Mouse (Mus musculus): ENCODE measurements around the gene Man2a2. TPM values are rescaled to one million over a fixed set of nuclear protein-coding genes. Genes with fewer than 3 reads are reported as not detected.

Gene Man2a2
- polyA plus RNA-seq, 2 experiments, result 1.7 to 4.9 TPM

DNA sequence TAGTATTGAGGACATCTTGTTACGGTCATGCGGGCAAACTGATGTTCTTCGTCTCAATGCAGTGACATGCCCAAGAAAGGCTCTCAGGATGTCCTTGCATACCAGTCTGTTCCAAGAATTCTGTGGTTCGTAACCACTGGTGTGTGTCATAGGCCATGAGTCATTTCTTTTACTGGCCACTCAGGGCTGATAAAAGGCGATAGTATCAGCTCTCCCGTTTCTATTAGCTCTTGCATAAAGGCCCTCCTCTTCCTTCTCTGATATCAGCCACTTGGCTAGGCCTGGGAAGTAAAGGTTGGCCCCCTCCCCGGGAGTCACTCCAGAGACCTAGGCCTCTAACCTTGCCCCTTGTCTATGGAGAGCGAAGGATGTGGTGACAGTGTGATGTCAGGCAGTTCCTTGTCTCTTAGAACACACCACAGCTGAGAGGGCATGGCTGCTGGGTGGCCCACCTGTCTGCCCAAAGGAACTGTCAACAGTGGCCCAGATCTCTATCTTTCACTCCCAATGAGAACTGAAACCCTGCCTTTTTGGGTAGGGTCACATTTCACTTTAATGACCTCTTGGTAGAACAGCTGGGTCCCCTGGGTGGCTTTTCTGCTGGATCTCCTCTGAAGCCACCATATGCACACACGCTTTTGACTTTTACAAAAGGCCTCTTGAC lies 4.3 kb upstream of the Man2a2 start:
- no peaks in the 10 kb centered on the region for H3K36me3 ChIP-seq (replicated peaks; ENCODE audit: control insufficient read depth, insufficient read depth, low read depth)
- no peak overlapping the region for H3K4me3 ChIP-seq (ENCODE audit: insufficient read depth in 1 of 2, low read depth in 2 of 2, low read length in 2 of 2)
- peaks cover 17% of the 10 kb centered on the region for H3K27me3 ChIP-seq (ENCODE audit: control insufficient read depth, insufficient read depth, low read length)
- H3K4me2 ChIP-seq (ENCODE audit: low read depth), result no peak overlapping the region
- H3K4me1 ChIP-seq (replicated peaks; ENCODE audit: control insufficient read depth in 2 of 2, insufficient read depth in 2 of 2, low read length in 1 of 2), result peaks cover 0 to 3% of the 10 kb centered on the region in 2 experiments; a peak in 1 of 4 replicates
- TF ChIP-seq EP300 (IDR thresholded peaks at IDR 0.05; ENCODE audit: low read depth) (no peak), CTCF (IDR thresholded peaks at IDR 0.05; ENCODE audit: low read depth) (no peak)
- H3K9me3 ChIP-seq (ENCODE audit: control insufficient read depth, low read length), result no peaks in the 10 kb centered on the region
- H3K27ac ChIP-seq, result no peak overlapping the region
- no peak for DNase-seq (ENCODE audit: low read depth in 3 of 3, low spot score in 3 of 3)
- 34% methylated on average over 9 of the region's 9 CpGs for WGBS (ENCODE audit: insufficient replicate concordance)
- H3K9ac ChIP-seq (replicated peaks), result no peak overlapping the region
- ATAC-seq (ENCODE audit: insufficient read depth), result no peak

DNA sequence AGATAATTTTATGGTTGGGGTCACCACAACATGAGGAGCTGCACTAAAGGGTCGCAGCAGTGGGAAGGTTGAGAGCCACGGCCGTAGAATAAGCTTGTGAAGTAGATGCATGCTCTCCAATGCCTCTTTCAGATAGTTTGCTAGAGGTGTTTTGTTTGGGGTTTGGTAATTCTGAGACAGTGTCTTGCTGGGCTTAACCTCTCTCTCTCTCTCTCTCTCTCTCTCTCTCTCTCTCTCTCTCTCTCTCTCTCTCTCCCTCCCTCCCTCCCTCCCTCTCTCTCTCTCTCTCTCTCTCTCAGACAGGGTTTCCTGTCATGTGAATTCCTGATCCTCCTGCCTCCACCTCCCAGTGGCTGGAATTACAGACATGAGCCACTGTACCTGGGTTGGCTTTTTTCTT lies 3.6 kb upstream of the Man2a2 start:
- Histone ChIP-seq H3K27ac (no peak overlapping the region), H3K27me3 (ENCODE audit: control insufficient read depth, insufficient read depth, low read length) (peaks cover 23% of the 10 kb centered on the region), H3K4me1 (replicated peaks; ENCODE audit: control insufficient read depth in 2 of 2, insufficient read depth in 2 of 2, low read length in 1 of 2) (peaks cover 0 to 7% of the 10 kb centered on the region in 2 experiments; a peak in 2 of 4 replicates), H3K4me2 (ENCODE audit: low read depth) (no peak overlapping the region), H3K36me3 (replicated peaks; ENCODE audit: control insufficient read depth, insufficient read depth, low read depth) (no peaks in the 10 kb centered on the region), H3K9ac (replicated peaks) (no peak overlapping the region), H3K9me3 (ENCODE audit: control insufficient read depth, low read length) (no peaks in the 10 kb centered on the region), H3K4me3 (ENCODE audit: insufficient read depth in 1 of 2, low read depth in 2 of 2, low read length in 2 of 2) (no peak overlapping the region)
- TF ChIP-seq EP300 (IDR thresholded peaks at IDR 0.05; ENCODE audit: low read depth) (no peak), CTCF (IDR thresholded peaks at IDR 0.05; ENCODE audit: low read depth) (no peak)
- ATAC-seq (ENCODE audit: insufficient read depth), result no peak
- DNase-seq (ENCODE audit: low read depth in 3 of 3, low spot score in 3 of 3), result no peak
- WGBS (ENCODE audit: insufficient replicate concordance), result 74% methylated on average over 3 of the region's 3 CpGs

DNA sequence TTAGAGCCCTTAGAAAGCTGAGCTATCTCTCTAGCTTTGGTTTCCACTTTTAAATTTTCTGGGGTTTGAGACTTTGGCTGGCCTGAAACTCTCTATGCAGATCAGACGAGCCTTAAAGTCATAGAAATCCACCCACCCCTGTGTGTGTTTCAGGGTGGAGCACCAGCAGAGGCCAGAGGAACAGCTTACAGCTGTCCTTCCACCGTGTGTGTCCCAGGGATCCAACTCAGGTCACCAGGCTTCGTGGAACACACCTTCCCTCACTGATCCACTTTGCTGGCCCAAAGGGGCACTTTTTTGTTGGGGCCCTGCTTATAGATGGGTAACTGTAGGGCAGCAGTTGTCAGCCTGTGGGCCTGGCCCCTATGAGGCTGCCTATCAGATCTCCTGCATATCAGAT lies 3.1 kb upstream of the Man2a2 start:
- no peaks in the 10 kb centered on the region for H3K9me3 ChIP-seq (ENCODE audit: control insufficient read depth, low read length)
- no peak overlapping the region for H3K4me2 ChIP-seq (ENCODE audit: low read depth)
- H3K4me3 ChIP-seq (ENCODE audit: insufficient read depth in 1 of 2, low read depth in 2 of 2, low read length in 2 of 2), result no peak overlapping the region
- TF ChIP-seq EP300 (IDR thresholded peaks at IDR 0.05; ENCODE audit: low read depth), result no peak
- TF ChIP-seq CTCF (IDR thresholded peaks at IDR 0.05; ENCODE audit: low read depth), result no peak
- no peak overlapping the region for H3K27ac ChIP-seq
- 36% methylated on average over 3 of the region's 3 CpGs for WGBS (ENCODE audit: insufficient replicate concordance)
- H3K27me3 ChIP-seq (ENCODE audit: control insufficient read depth, insufficient read depth, low read length), result peaks cover 23% of the 10 kb centered on the region
- DNase-seq (ENCODE audit: low read depth in 3 of 3, low spot score in 3 of 3), result no peak
- no peaks in the 10 kb centered on the region for H3K36me3 ChIP-seq (replicated peaks; ENCODE audit: control insufficient read depth, insufficient read depth, low read depth)
- H3K9ac ChIP-seq (replicated peaks), result no peak overlapping the region
- no peak for ATAC-seq (ENCODE audit: insufficient read depth)
- H3K4me1 ChIP-seq (replicated peaks; ENCODE audit: control insufficient read depth in 2 of 2, insufficient read depth in 2 of 2, low read length in 1 of 2), result peaks cover 0 to 10% of the 10 kb centered on the region in 2 experiments; a peak in 2 of 4 replicates

DNA sequence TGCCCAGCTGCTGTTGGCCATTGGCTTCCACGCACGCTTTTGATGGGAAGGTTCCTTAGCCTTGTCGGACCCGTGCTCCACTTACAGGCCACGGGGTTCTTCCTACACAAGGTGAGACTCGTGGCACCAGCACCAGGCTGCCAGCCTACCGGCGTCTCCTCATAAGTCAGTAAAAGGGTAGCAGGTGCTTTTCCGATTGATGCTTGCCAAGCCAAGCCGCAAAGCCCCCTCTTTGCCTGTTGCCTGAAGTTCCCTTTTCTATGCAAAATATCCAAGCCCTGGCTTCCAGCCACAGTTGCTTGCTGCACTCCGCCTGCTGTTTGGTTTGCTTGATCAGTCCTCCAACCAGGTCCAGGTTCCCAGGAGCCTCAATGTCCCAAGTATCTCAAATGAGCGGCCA lies 2.7 kb upstream of the Man2a2 start:
- no peak for DNase-seq (ENCODE audit: low read depth in 3 of 3, low spot score in 3 of 3)
- H3K4me2 ChIP-seq (ENCODE audit: low read depth), result no peak overlapping the region
- no peak for ATAC-seq (ENCODE audit: insufficient read depth)

DNA sequence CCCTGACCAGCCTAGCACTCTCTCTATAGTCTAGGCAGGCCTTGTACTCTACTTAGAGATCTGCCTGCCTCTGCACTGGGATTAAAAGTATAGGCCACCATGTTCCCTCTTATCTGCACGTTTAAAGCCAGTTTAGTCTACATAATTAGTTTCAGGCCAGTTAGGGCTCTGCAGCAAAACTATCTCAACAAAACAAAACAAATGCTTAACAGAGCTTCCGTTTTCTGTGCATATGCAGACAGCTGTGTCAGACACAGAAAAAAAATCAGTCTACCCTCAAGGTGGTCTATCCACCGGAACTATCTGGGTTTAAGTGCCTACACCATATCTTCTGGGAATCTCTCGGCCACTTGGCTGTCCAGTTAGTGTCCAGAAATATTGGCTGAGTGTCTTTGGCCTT lies 2.2 kb upstream of the Man2a2 start:
- peaks cover 23% of the 10 kb centered on the region for H3K27me3 ChIP-seq (ENCODE audit: control insufficient read depth, insufficient read depth, low read length)
- DNase-seq (ENCODE audit: low read depth in 3 of 3, low spot score in 3 of 3) (no peak), ATAC-seq (ENCODE audit: insufficient read depth) (no peak)
- no peak overlapping the region for H3K27ac ChIP-seq
- H3K4me3 ChIP-seq (ENCODE audit: insufficient read depth in 1 of 2, low read depth in 2 of 2, low read length in 2 of 2), result no peak overlapping the region
- H3K36me3 ChIP-seq (replicated peaks; ENCODE audit: control insufficient read depth, insufficient read depth, low read depth), result no peaks in the 10 kb centered on the region
- TF ChIP-seq CTCF (IDR thresholded peaks at IDR 0.05; ENCODE audit: low read depth), result no peak
- no peak for TF ChIP-seq EP300 (IDR thresholded peaks at IDR 0.05; ENCODE audit: low read depth)
- no peaks in the 10 kb centered on the region for H3K9me3 ChIP-seq (ENCODE audit: control insufficient read depth, low read length)
- H3K4me2 ChIP-seq (ENCODE audit: low read depth), result no peak overlapping the region
- H3K4me1 ChIP-seq (replicated peaks; ENCODE audit: control insufficient read depth in 2 of 2, insufficient read depth in 2 of 2, low read length in 1 of 2), result peaks cover 0 to 10% of the 10 kb centered on the region in 2 experiments; a peak in 2 of 4 replicates
- 56% methylated on average over 4 of the region's 4 CpGs for WGBS (ENCODE audit: insufficient replicate concordance)
- H3K9ac ChIP-seq (replicated peaks), result no peak overlapping the region

More for the DNA sequence above, 2.7 kb upstream of the Man2a2 start:
- peaks cover 0 to 10% of the 10 kb centered on the region in 2 experiments; a peak in 2 of 4 replicates for H3K4me1 ChIP-seq (replicated peaks; ENCODE audit: control insufficient read depth in 2 of 2, insufficient read depth in 2 of 2, low read length in 1 of 2)
- peaks cover 23% of the 10 kb centered on the region for H3K27me3 ChIP-seq (ENCODE audit: control insufficient read depth, insufficient read depth, low read length)
- no peak overlapping the region for H3K27ac ChIP-seq
- H3K9me3 ChIP-seq (ENCODE audit: control insufficient read depth, low read length), result no peaks in the 10 kb centered on the region
- H3K4me3 ChIP-seq (ENCODE audit: insufficient read depth in 1 of 2, low read depth in 2 of 2, low read length in 2 of 2), result no peak overlapping the region
- H3K9ac ChIP-seq (replicated peaks), result no peak overlapping the region
- WGBS (ENCODE audit: insufficient replicate concordance), result 73% methylated on average over 12 of the region's 12 CpGs
- TF ChIP-seq CTCF (IDR thresholded peaks at IDR 0.05; ENCODE audit: low read depth), result no peak
- no peak for TF ChIP-seq EP300 (IDR thresholded peaks at IDR 0.05; ENCODE audit: low read depth)
- no peaks in the 10 kb centered on the region for H3K36me3 ChIP-seq (replicated peaks; ENCODE audit: control insufficient read depth, insufficient read depth, low read depth)

All from liver, embryonic 14.5 days (tissue).